Mouse (Mus musculus) brain, embryonic 18.5 days (tissue): Measurements from ENCODE around the gene Plekhn1.

Experiments used
- DNase-seq: peaks from one replicate; pipeline ENCODE4 v3.0.0-alpha.2; 2012; ENCODE audit warnings: low read depth, low spot score

Plekhn1 gene

GRCm38 (mm10) chr4:156184291-156184954 lies 50.2 kb downstream of the Plekhn1 start:
- DNase-seq, result no peak

DNA sequence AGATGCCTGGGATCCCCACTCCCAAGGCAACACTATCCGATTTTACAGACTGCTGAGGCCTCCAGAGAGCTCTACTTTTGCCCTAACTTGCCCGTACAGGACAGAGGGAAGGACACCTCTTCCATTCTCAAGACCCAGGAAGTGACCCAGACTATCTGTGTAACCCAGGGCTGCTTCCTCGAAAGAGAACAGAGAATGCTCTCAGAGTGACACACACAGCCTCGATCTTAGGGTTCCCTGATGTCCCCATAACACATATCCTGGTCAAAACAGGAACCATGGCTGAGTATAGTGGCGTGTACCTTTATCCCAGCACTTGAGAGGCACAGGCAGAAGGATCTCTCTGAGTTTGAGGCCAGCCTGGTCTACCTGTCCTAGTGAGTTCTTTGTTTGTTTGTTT lies 50.9 kb downstream of the Plekhn1 start:
- no peak for DNase-seq

- no peak for DNase-seq
These were observed 57.0 kb downstream of the Plekhn1 start for GRCm38 (mm10) chr4:156177630-156178029.

DNA sequence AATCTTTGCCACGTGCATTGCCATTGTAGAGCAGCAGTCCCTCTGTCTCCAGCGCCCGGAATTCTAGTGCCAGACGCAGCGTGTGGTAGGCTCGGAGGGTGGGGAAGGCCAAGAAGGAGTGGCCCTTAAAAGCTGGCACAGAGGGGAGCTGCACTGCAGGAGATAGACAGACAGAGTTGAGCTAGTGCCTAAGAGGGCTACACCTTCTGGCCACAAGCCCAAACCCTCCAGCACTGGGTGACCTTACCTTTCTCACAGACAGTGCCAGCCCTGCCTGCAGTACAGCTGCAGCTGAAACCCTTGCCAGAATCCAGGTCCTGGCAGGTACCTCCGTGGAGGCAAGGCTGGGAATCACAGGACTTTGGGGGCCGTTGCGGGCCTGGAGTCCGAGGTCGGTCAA lies 62.8 kb downstream of the Plekhn1 start:
- DNase-seq, result no peak
